Mouse (Mus musculus) small intestine, adult 2 months (tissue): ENCODE measurements around the gene Mob3c. TPM values are rescaled to one million over a fixed set of nuclear protein-coding genes. Genes with fewer than 3 reads are reported as not detected.

Experiments
- H3K27ac ChIP-seq: fragments of 200-500 bp; 2 replicates; pipeline ENCODE4 v1.5.1; 2012; ENCODE audit warnings: low read depth, low read length, control low read depth, inconsistent platforms; ENCODE audit not compliant: insufficient read depth
- H3K27me3 ChIP-seq: fragments of 200-500 bp; 2 replicates; pipeline ENCODE4 v1.6.1; 2012; ENCODE audit warnings: mild to moderate bottlenecking, moderate library complexity, low read length, inconsistent platforms; ENCODE audit not compliant: control insufficient read depth, insufficient read depth
- H3K36me3 ChIP-seq: fragments of 200-500 bp; 2 replicates; pipeline ENCODE4 v1.6.1; 2012; ENCODE audit warnings: mild to moderate bottlenecking, low read length, control low read depth, inconsistent platforms; ENCODE audit not compliant: control insufficient read depth, insufficient read depth
- H3K4me1 ChIP-seq: fragments of 200-500 bp; 2 replicates; pipeline ENCODE4 v1.6.1; 2012; ENCODE audit warnings: low read length, inconsistent platforms, mixed read lengths; ENCODE audit not compliant: control insufficient read depth, insufficient read depth, insufficient read length
- H3K4me3 ChIP-seq: fragments of 200-500 bp; 2 replicates; pipeline ENCODE4 v1.5.1; 2012; ENCODE audit warnings: low read depth, mild to moderate bottlenecking, control low read depth, inconsistent platforms, low read length, moderate library complexity
- CTCF ChIP-seq: fragments of 200-500 bp; IDR thresholded peaks from 2 replicates; pipeline ENCODE4 v1.5.1; 2012; ENCODE audit warnings: low read depth, mild to moderate bottlenecking, control low read depth, inconsistent platforms, low read length, moderate library complexity, mixed read lengths; ENCODE audit not compliant: insufficient replicate concordance, insufficient read length; ENCODE audit errors: extremely low read depth
- POLR2A ChIP-seq: fragments of 200-500 bp; IDR thresholded peaks from 2 replicates; pipeline ENCODE4 v1.6.1; 2012; ENCODE audit warnings: low read depth, mild to moderate bottlenecking, control low read depth, inconsistent platforms, low read length, moderate library complexity
- WGBS: fragments of 180-500 bp; shearing (Covaris S2); methylation state at CpG from one replicate; pipeline ENCODE4 v1.1.7; 2018; 5-methylcytosine and 5-hydroxymethylcytosine counted together
- polyA plus RNA-seq: library from polyadenylated mRNA; depleted of rRNA; stranded (reverse); fragments of >200 nt; gene quantifications from 2 replicates; pipeline ENCODE4 v1.2.3, GENCODE M21; 2012

Gene Mob3c
- polyA plus RNA-seq, 1 experiment: 101 TPM

DNA sequence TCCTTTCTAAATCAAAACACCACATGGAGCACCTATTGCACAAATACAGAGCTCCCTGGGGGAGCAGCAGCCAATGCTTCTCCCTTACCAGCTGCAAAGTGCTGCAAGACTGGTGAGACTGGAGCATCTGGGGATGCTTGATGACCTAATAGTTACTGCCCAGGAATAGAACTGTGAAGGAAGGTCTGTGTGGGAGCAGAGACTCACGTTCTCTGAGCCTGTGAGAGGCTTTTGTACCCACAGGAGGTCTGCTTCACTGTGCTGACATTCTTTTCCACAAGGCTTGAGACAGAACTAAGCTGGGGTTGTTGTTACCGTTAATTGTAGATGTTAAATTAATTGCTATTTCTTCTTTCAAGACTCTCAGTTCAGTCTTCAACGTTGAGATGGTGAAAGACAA lies 37.0 kb upstream of the Mob3c start:
- Histone ChIP-seq H3K4me1 (0 out of 2 replicates have a peak, but pooled peaks cover 2% of the 10 kb centered on the region), H3K27ac (no peak overlapping the region), H3K36me3 (peaks cover 28% of the 10 kb centered on the region), H3K27me3 (no peaks in the 10 kb centered on the region), H3K4me3 (no peak overlapping the region)
- WGBS: 86% methylated on average over 3 of the region's 3 CpGs
- TF ChIP-seq CTCF (no peak), POLR2A (no peak)

DNA sequence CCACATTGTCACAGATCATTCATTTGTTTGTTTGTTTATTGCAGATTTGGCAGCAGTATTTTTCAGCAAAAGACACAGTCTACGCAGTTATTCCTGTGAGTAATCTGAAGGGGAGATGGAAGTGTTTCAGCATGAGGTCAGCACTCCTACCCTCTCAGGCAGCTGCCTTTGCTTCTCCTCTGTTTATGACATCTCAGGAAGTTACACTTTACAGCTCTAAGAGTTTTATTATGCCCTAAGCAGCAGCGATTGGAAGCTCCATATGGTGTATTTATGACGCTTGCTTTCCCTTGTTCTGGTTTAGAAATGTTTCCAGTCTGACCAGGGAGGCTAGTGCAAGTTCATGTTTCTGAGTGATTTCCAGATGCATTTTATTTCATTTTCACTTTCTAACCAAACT lies 32.5 kb upstream of the Mob3c start:
- Histone ChIP-seq H3K4me3 (no peak overlapping the region), H3K36me3 (peaks cover 42% of the 10 kb centered on the region), H3K27me3 (no peaks in the 10 kb centered on the region), H3K27ac (no peak overlapping the region), H3K4me1 (no peaks in the 10 kb centered on the region)
- 34% methylated on average over 3 of the region's 3 CpGs for WGBS
- TF ChIP-seq CTCF (no peak), POLR2A (no peak)

DNA sequence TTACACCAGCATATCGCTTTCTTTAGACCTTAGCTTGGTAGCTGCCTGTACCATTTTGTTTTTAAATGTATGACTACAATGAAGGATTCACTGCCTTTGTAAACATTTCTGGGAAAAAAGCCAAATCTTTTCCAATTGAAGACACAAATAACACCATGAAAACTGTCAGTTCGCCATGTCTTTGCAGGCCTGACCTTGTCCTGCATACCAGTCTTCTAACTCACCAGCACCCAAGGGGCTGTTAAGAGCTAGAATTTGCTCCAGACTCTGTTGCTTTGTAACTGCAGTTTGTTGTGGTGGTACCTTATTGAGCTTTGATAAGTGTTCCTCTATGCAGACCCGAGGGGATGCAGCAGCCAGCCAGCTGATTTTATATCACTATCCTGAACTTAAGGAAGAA lies 27.9 kb upstream of the Mob3c start:
- H3K27ac ChIP-seq: no peak overlapping the region
- H3K4me3 ChIP-seq: no peak overlapping the region
- H3K4me1 ChIP-seq: no peaks in the 10 kb centered on the region
- no peak for TF ChIP-seq POLR2A
- no peak for TF ChIP-seq CTCF
- H3K27me3 ChIP-seq: no peaks in the 10 kb centered on the region
- peaks cover 34% of the 10 kb centered on the region for H3K36me3 ChIP-seq
- WGBS: 72% methylated on average over 3 of the region's 3 CpGs

DNA sequence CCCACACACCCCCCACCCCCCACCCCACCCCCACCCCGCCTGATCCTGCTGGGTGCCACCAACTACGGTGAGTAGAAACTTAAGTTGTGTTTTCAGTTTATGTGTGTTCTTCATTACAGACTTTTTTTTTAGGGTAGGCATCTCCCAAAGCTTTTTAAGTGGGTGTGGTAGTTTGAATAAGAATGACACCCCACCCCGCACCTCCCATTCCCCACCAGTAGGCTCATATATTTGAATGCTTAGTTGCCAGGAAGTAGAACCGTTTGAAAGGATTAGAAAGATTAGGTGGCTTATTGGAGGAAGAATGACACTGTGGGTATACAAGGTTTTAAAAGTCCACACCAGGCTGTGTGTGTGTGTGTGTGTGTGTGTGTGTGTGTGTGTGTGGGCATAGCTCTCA lies 15.6 kb upstream of the Mob3c start:
- peaks cover 13% of the 10 kb centered on the region for H3K36me3 ChIP-seq
- WGBS: 78% methylated on average over 4 of the region's 4 CpGs

DNA sequence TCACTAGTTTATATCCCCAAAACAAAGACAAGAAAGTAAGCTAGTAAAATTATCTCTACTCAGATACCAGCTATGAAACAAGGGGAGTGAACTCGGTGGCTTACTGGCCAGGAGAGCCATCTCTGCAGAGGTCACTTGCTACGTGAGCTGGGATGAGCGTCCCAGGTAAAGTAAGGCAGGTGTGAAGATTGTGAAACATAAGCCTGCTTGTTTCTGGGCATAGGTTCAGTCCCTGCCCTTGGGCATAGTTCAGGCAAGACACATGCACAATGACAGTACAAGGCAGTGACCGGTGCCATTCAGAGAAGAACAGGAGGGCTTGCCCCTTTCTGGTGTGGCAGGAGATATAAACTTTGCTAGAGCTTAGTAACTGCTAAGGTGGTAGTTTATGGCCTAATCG lies 12.3 kb upstream of the Mob3c start:
- Histone ChIP-seq H3K27me3 (no peaks in the 10 kb centered on the region), H3K36me3 (peaks cover 10% of the 10 kb centered on the region), H3K4me3 (no peak overlapping the region), H3K4me1 (peaks cover 2% of the 10 kb centered on the region; the same call in 1 of the 2 replicates), H3K27ac (no peak overlapping the region)
- WGBS: 67% methylated on average over 5 of the region's 5 CpGs
- TF ChIP-seq CTCF: no peak
- no peak for TF ChIP-seq POLR2A

More for the DNA sequence above, 15.6 kb upstream of the Mob3c start:
- Histone ChIP-seq H3K4me3 (no peak overlapping the region), H3K4me1 (peaks cover 2% of the 10 kb centered on the region; the same call in 1 of the 2 replicates), H3K27ac (no peak overlapping the region), H3K27me3 (no peaks in the 10 kb centered on the region)
- TF ChIP-seq CTCF (no peak), POLR2A (no peak)

DNA sequence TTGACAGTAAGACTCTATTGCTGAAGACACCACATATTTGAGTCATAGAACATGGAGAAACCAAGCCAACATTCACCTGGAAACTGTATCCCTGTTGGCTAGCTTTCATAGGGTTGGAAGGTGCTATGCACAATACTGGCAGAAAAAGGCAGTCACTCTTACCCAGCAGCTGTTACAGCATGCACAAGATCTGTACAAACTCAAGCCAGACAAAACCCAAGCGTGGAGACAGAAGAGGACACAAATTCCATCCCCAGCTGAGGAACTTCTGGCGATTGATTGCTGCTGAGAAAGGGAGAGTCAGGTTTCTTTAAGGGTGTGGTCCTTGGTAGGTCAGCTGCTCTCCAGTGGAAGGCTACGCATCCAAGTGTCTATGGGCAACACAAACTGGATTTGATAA lies 7.7 kb upstream of the Mob3c start:
- 78% methylated on average over 3 of the region's 3 CpGs for WGBS
- Histone ChIP-seq H3K36me3 (peaks cover 2% of the 10 kb centered on the region; the same call in 1 of the 2 replicates), H3K4me3 (no peak overlapping the region), H3K27me3 (no peaks in the 10 kb centered on the region), H3K4me1 (peaks cover 22% of the 10 kb centered on the region; the same call in 1 of the 2 replicates), H3K27ac (no peak overlapping the region)
- TF ChIP-seq POLR2A (no peak), CTCF (no peak)

DNA sequence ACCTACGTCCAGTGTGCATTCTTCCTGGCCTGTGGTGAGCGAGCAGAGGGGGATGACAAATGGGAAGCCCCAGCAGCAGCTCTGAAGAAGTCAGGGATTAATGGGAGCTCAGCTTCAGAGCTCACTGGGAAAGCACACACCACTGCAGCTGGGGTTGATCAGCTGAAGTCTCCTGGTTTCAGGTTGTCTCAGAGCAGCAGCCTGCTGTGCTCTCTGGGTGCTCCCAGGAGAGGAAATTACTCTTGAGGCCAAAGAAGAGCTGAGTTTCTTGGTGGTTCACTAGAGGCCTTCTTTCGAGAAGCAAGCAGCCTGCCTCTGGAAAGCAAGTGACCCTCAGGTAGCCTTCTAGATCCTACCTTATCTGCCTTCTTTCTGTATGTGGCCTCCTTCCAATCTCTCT lies 6.9 kb upstream of the Mob3c start:
- Histone ChIP-seq H3K4me1 (peaks cover 22% of the 10 kb centered on the region; the same call in 1 of the 2 replicates), H3K36me3 (peaks cover 2% of the 10 kb centered on the region; the same call in 1 of the 2 replicates), H3K27ac (no peak overlapping the region), H3K4me3 (no peak overlapping the region), H3K27me3 (no peaks in the 10 kb centered on the region)
- WGBS: 90% methylated on average over 3 of the region's 3 CpGs
- TF ChIP-seq CTCF (no peak), POLR2A (no peak)

DNA sequence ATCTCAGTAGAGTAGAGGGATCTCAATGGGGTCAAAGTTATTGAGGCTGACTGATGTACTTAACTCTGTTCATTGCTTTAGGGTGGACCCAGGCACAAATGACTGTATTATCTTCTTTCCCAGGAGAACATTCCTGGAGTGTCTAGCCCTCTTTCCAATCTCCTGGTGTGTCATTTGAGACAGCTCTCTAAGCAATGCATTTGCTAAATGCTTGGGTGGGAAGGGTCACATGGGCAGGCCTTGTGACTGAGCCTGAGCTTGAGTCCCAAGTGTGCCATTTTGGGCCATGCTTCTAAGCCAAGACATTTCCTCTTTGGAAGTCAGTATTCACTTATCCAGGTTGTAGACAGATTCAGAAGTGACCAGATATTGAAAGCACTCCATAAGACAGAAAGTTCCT lies 6.5 kb upstream of the Mob3c start:
- H3K36me3 ChIP-seq: peaks cover under 1% of the 10 kb centered on the region; the same call in 1 of the 2 replicates
- no peak for TF ChIP-seq CTCF
- no peak for TF ChIP-seq POLR2A
- no peak overlapping the region for H3K4me3 ChIP-seq
- H3K27ac ChIP-seq: no peak overlapping the region
- H3K27me3 ChIP-seq: no peaks in the 10 kb centered on the region
- H3K4me1 ChIP-seq: peaks cover 22% of the 10 kb centered on the region; the same call in 1 of the 2 replicates
